Mouse (Mus musculus) liver, adult 2 months (tissue): ENCODE data around the gene Gm9040.
"Not testable (repeated sequence)": the region's sequence is repeated elsewhere in the genome, so short reads cannot be mapped to it uniquely, and the experiment has no call there.

Experiments used
- CTCF ChIP-seq: fragments of 200-500 bp; IDR thresholded peaks from 2 replicates; pipeline ENCODE4 v1.5.1; 2011; ENCODE audit warnings: low read depth, low read length, control low read depth
- POLR2A ChIP-seq: fragments of 200-500 bp; IDR thresholded peaks from 2 replicates; pipeline ENCODE4 v1.6.1; 2011; ENCODE audit warnings: low read length, control low read depth; ENCODE audit not compliant: insufficient read depth; ENCODE audit errors: extremely low read depth

DNA sequence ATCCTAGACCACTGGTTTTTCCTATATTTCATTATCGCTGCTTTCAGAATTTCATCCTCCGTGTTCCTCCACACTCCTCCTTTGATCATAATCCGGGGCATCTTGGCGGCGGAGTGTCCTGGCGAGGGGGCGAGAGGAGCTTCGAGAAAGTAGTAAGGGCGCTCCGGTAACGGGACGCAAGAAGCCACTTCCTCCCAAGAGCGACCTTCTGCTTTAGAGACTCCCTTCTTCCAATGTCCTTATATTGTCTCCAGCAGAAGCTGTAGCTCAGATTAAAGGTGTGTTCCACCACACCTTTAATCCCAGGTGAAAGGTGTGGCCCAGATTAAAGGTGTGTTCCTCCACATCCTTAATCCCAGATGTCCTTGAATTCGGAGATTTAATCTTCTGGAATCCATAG is 21.8 kb upstream of the Gm9040 start, which contains the start of gene Gm9048:
- TF ChIP-seq CTCF, POLR2A: not testable (repeated sequence)
